Mouse (Mus musculus): ENCODE measurements around the gene H2bfm.
A peak's percentile ranks its signal among the peaks of the same experiment; 100 is the strongest.
"Not testable (repeated sequence)": the region's sequence is repeated elsewhere in the genome, so short reads cannot be mapped to it uniquely, and the experiment has no call there.

Gene H2bfm

DNA sequence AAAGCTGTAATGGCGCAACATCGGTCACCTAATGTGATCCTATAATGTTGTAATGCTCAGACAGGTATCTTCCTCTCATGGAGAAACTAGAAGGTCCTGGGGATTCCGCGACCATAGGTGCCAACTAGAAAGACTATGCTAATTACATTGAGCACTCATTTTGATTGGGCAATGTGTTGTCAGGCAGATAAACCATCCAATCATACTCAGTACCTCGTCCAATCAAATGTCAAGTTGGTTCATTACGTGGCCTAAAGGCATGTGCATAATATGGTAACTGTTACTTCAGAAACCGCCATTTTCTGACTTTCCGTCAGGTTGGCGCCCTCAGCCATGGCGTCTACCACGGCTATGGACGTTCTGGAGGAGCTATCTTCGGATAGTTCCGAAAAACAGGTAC lies at the start of gene H2bfm:
TSS of gene H2bfm (plus strand) at position 295 of the 400 bp plus-strand sequence.
- no peak for DNase-seq (ENCODE audit: low spot score in 2 of 2)

DNA sequence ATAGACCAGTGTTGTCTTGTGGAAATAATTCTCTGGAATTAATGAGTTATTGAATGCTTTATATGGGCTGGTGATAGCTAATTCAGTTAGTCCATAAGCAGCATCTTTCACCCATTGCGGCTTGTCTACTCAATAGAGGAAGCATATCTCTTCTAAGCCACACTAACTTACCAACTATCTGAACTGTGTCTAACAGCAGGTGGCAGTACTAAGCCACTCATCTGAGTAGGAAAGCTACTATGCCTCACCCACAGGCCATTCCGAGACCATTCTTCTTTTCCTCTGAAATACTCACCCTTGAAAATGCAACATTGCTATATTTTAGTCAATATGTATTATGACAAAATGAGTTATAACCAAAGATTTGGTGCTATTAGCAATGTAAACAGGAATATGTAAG lies 31.4 kb upstream of the H2bfm start:
- peak; percentile 19 to 37 for DNase-seq (ENCODE audit: low spot score in 2 of 2)

DNA sequence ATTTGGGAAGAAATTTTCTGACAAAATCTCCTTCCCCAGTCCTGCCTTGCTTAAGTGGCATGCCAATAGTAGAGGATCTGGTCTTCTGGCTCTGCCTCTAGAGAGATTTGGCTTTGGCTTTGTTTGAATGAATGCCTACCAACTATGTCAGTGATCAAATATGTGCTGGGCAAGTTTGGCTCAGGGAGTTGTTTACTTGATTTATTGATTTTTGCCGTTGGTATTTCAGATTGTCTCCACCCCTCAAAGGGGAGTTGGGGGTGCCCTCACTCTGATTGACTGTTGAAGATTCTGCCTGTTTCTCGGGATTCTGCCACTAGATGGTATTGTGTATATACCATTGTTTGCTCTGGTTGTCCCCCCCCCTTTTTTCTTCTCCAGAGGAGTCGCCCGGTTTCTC lies 22.8 kb upstream of the H2bfm start:
- DNase-seq (ENCODE audit: low spot score in 2 of 2): no peak

DNA sequence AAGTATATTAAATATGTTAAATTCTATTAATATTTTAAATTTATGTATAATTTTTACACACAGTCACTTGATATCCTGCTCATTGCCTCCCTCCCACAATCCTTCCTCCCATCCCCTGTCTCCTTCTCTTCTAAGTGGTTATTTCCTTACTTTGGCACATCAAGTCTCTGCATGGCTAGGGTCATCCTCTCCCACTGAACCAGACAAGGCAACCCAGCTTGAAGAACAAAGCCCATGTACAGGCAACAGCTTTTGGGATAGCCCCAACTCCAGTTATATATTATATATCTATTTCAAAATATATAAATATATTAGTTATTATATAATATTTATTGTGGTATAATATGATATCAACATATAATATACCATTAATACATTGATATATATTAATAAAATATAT lies 1.3 kb upstream of the H2bfm start:
- DNase-seq (ENCODE audit: low spot score in 2 of 2): no peak

DNA sequence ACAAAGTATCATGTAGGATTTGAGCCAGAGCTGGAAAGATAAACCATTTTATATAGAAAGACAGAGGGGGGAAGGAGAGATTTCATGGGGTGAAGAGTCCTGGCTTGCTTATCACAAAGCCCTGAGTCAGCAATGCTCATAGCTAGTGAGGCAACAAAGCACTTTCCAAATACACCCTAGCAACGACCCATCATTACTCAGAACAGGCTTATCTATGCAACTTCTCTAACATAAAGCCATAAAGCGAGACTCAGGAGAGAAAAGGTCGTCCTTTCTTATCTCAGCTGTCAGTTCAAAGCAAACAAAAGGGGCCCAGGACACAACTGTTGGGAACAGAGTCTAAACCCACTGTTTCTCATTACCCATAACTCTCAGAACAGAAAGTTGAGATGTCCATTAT lies 10.9 kb downstream of the H2bfm start:
- DNase-seq (ENCODE audit: low spot score in 2 of 2): no peak

DNA sequence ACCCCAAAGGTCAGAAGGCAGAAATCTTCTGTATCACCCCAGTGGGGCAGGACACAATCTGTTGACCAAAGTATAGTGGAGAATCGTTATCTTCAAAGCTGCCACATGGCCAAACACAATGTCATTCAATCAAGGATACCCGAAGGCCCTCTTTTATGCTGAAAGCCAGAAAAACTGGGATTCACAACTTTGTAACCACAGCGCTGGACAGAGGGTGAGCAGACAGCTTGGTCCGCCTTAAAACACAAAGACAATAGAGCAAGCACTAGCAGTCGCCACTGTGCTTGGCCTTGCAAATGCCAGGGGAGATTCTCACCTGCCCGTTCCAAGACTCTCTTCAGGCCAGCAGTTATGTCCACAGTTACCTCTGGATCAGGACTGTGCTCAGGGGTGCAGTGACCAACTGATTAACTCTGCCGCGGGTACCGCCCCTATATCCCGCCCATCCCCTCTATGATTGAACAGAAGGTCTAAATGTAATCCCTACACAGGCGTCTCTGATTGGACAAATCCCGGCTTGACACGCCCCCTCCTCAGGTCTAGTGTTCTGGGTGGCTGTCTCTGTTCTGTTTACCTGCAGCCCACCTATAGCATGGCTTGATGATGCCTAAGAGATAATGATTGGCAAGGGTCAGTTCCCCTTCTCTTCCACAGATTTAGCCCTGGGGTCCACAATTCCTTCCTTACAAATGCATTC lies 30.6 kb downstream of the H2bfm start:
- peak; percentile 81 to 84 for DNase-seq (ENCODE audit: low spot score in 2 of 2)

DNA sequence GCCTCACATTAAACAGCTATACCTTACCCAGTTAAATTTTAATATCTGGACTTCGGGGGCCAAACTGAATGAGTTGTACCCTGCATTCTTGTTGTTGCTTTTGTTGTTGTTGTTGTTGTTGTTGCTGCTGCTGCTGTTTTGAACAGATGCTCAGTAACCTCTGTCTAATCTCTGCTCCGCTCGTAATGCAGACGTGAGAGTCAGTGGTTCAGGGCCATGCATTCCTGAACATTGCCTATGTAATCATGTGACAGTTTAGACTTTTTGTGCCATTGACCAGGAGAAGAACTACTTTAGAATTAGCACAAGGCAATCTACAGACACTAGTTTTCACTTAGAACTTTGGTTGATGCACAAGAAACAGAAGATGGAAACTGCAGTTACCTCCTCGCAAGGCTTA lies 31.2 kb downstream of the H2bfm start:
- not testable (repeated sequence) for DNase-seq (ENCODE audit: low spot score in 2 of 2)

DNA sequence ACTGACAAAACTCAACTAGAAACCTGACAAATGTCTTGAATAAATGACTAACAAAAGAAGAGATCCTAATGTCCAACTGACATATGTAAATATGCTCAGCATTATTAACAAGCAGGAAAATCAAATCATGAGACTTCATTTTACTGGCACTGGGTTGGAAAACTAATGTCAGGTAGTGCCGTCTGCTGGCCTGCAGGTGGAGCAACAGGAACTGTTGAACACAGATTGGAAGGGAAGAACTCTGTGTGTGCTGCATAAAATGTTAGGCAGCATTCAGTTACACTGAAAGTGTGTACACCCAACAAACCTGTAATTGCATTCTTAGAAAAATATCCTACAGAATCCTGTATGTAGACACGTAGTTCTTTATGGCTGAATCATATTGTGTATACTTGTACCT lies 32.6 kb downstream of the H2bfm start:
- peak in 1 of 2 experiments; percentile 19 for DNase-seq (ENCODE audit: low spot score in 2 of 2)

DNA sequence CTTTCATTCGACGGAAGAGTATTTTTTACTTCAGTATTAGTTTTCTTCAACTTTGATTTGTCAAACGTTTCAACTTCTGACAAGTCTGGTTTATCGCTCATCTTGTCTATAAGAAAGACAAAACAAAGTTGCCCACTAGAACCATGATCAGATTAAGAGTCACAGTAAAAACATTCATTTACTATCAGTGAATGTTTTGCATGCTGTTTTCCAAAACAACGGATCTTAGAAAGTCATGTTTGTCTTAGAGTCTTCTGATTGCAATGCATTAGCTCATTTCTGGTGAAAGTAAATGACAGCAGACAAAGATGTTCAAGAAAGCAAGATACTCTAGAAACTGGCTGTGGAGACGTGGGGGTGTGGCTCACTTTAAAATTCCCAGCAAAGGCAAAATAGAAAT lies 48.3 kb downstream of the H2bfm start, which contains the start of gene Tmsb15b2:
TSS of gene Tmsb15b2 (minus strand) at position 101 of the 400 bp plus-strand sequence.
- DNase-seq (ENCODE audit: low spot score in 2 of 2): not testable (repeated sequence)

DNA sequence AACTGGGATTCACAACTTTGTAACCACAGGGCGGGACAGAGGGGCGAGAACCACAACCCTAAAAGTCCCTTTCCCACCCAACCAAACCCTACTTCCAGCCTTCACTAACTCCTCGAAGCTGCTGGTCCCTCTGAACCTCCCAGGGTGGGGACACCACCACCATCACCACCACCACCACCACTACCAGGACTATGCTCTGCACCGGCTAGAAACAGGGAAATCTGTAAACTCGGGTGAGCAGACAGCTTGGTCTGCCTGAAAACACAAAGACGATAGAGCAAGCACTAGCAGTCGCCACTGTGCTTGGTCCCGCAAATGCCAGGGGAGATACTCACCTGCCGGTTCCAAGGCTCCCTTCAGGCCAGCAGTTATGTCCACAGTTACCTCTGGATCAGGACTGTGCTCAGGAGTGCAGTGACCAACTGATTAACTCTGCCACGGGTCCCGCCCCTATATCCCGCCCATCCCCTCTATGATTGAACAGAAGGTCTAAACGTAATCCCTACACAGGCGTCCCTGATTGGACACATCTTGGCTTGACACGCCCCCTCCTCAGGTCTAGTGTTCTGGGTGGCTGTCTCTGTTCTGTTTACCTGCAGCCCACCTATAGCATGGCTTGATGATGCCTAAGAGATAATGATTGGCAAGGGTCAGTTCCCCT lies 49.4 kb downstream of the H2bfm start, which contains the start of the genes Tmsb15l and Tmsb15b1:
TSS of gene Tmsb15l (minus strand) at position 446 of the 661 bp plus-strand sequence.
TSS of gene Tmsb15b1 (minus strand) at position 451 of the 661 bp plus-strand sequence.
- peak; percentile 21 to 78 for DNase-seq (ENCODE audit: low spot score in 2 of 2)
